Mouse (Mus musculus) heart, embryonic 12.5 days (tissue): ENCODE measurements around the gene Cyp26c1. TPM values are rescaled to one million over a fixed set of nuclear protein-coding genes. Genes with fewer than 3 reads are reported as not detected.

Experiments used
- ATAC-seq: fragments of 200-750 bp; cut with Nextera tagmentation; 2 replicates; pipeline ENCODE4 v1.8.0; 2017; ENCODE audit warnings: moderate TSS enrichment, moderate library complexity; ENCODE audit not compliant: insufficient number of reproducible peaks, low FRiP score
- H3K27ac ChIP-seq: fragments of 300-500 bp; sonication (generic); 2 replicates; pipeline ENCODE4 v1.5.1; 2016; ENCODE audit warnings: mild to moderate bottlenecking, moderate library complexity; ENCODE audit not compliant: poor library complexity, severe bottlenecking
- H3K27me3 ChIP-seq: fragments of 300-500 bp; sonication (generic); replicated peaks from 2 replicates; pipeline ENCODE4 v1.6.1; 2016; ENCODE audit warnings: mild to moderate bottlenecking, moderate library complexity
- H3K36me3 ChIP-seq: fragments of 300-500 bp; sonication (generic); 2 replicates; pipeline ENCODE4 v1.6.1; 2016; ENCODE audit warnings: mild to moderate bottlenecking, moderate library complexity
- H3K4me1 ChIP-seq: fragments of 300-500 bp; sonication (generic); replicated peaks from 2 replicates; pipeline ENCODE4 v1.6.1; 2016; ENCODE audit warnings: mild to moderate bottlenecking
- H3K4me2 ChIP-seq: fragments of 300-500 bp; sonication (generic); 2 replicates; pipeline ENCODE4 v1.6.1; 2016; ENCODE audit warnings: mild to moderate bottlenecking, moderate library complexity
- H3K4me3 ChIP-seq: fragments of 300-500 bp; sonication (generic); 2 replicates; pipeline ENCODE4 v1.5.1; 2016; ENCODE audit warnings: mild to moderate bottlenecking
- H3K9ac ChIP-seq: fragments of 300-500 bp; sonication (generic); 2 replicates; pipeline ENCODE4 v1.6.1; 2016; ENCODE audit warnings: mild to moderate bottlenecking, moderate library complexity
- H3K9me3 ChIP-seq: fragments of 300-500 bp; sonication (generic); replicated peaks from 2 replicates; pipeline ENCODE4 v1.6.1; 2016; ENCODE audit warnings: mild to moderate bottlenecking, moderate library complexity
- WGBS: fragments of 180-500 bp; shearing (Covaris S2); methylation state at CpG from one replicate; pipeline ENCODE4 v1.1.7; 2016; 5-methylcytosine and 5-hydroxymethylcytosine counted together
- polyA plus RNA-seq: library from polyadenylated mRNA; unstranded; fragments of >200 nt; fragmentation: Nextera tagmentation; extraction: Ambion mirVana; gene quantifications from 2 replicates; pipeline ENCODE4 v1.2.1, GENCODE M21; 2016

Cyp26c1 gene
- polyA plus RNA-seq, 1 experiment from 2014 or later, result not detected

GRCm38 (mm10) chr19:37686941-37687850 lies 1.8 kb downstream of the Cyp26c1 start:
- H3K27me3 ChIP-seq, result peaks cover 97% of the 10 kb centered on the region
- no peak overlapping the region for H3K9ac ChIP-seq
- no peaks in the 10 kb centered on the region for H3K9me3 ChIP-seq
- peak overlapping the region; percentile 46 for H3K4me2 ChIP-seq
- no peak for ATAC-seq
- H3K4me3 ChIP-seq, result peak overlapping the region; percentile 23
- WGBS, result 5% methylated on average over 62 of the region's 62 CpGs
- no peak overlapping the region for H3K27ac ChIP-seq
- peaks cover 23% of the 10 kb centered on the region for H3K4me1 ChIP-seq
- no peaks in the 10 kb centered on the region for H3K36me3 ChIP-seq

GRCm38 (mm10) chr19:37689478-37689877 lies 4.1 kb downstream of the Cyp26c1 start:
- peaks cover 30% of the 10 kb centered on the region for H3K4me1 ChIP-seq
- WGBS, result 57% methylated on average over 5 of the region's 5 CpGs
- no peak overlapping the region for H3K27ac ChIP-seq
- no peak overlapping the region for H3K9ac ChIP-seq
- no peak overlapping the region for H3K4me2 ChIP-seq
- no peaks in the 10 kb centered on the region for H3K36me3 ChIP-seq
- ATAC-seq, result no peak
- H3K4me3 ChIP-seq, result no peak overlapping the region
- H3K9me3 ChIP-seq, result no peaks in the 10 kb centered on the region
- H3K27me3 ChIP-seq, result peaks cover 100% of the 10 kb centered on the region

GRCm38 (mm10) chr19:37690716-37691115 lies 5.3 kb downstream of the Cyp26c1 start:
- H3K27me3 ChIP-seq, result peaks cover 100% of the 10 kb centered on the region
- H3K4me3 ChIP-seq, result peak overlapping the region; percentile 13; the same call in 1 of the 2 replicates
- no peak overlapping the region for H3K27ac ChIP-seq
- H3K9ac ChIP-seq, result no peak overlapping the region
- no peak for ATAC-seq
- peak overlapping the region; percentile 45 for H3K4me2 ChIP-seq
- H3K4me1 ChIP-seq, result peaks cover 24% of the 10 kb centered on the region
- 10% methylated on average over 29 of the region's 29 CpGs for WGBS
- no peaks in the 10 kb centered on the region for H3K36me3 ChIP-seq
- H3K9me3 ChIP-seq, result no peaks in the 10 kb centered on the region

GRCm38 (mm10) chr19:37692879-37693278 lies 7.5 kb downstream of the Cyp26c1 start:
- H3K27me3 ChIP-seq, result peaks cover 100% of the 10 kb centered on the region
- no peaks in the 10 kb centered on the region for H3K9me3 ChIP-seq
- peaks cover 35% of the 10 kb centered on the region for H3K4me1 ChIP-seq
- H3K9ac ChIP-seq, result 0 out of 2 replicates have a peak overlapping the region, but pooled peaks have one; percentile 44
- no peaks in the 10 kb centered on the region for H3K36me3 ChIP-seq
- peak overlapping the region; percentile 72 for H3K4me2 ChIP-seq
- WGBS, result 2% methylated on average over 40 of the region's 40 CpGs
- H3K27ac ChIP-seq, result no peak overlapping the region
- peak overlapping the region; percentile 42 for H3K4me3 ChIP-seq
- ATAC-seq, result no peak

- 52% methylated on average over 13 of the region's 13 CpGs for WGBS
- Histone ChIP-seq H3K27ac (no peak overlapping the region), H3K27me3 (peaks cover 100% of the 10 kb centered on the region), H3K4me3 (no peak overlapping the region), H3K36me3 (no peaks in the 10 kb centered on the region), H3K9me3 (no peaks in the 10 kb centered on the region), H3K4me1 (peaks cover 47% of the 10 kb centered on the region), H3K9ac (no peak overlapping the region), H3K4me2 (no peak overlapping the region)
- no peak for ATAC-seq
Observed at GRCm38 (mm10) chr19:37695146-37695545, 9.8 kb downstream of the Cyp26c1 start.

GRCm38 (mm10) chr19:37695762-37696602 lies 10.6 kb downstream of the Cyp26c1 start:
- Histone ChIP-seq H3K27me3 (peaks cover 100% of the 10 kb centered on the region), H3K9ac (no peak overlapping the region), H3K4me2 (peak overlapping the region; percentile 88), H3K9me3 (no peaks in the 10 kb centered on the region), H3K4me3 (peak overlapping the region; percentile 49), H3K36me3 (no peaks in the 10 kb centered on the region), H3K27ac (no peak overlapping the region), H3K4me1 (peaks cover 44% of the 10 kb centered on the region)
- 3% methylated on average over 42 of the region's 42 CpGs for WGBS
- ATAC-seq, result no peak

GRCm38 (mm10) chr19:37696603-37697334 lies 11.4 kb downstream of the Cyp26c1 start:
- ATAC-seq, result no peak
- Histone ChIP-seq H3K4me2 (peak overlapping the region; percentile 88), H3K4me3 (peak overlapping the region; percentile 49), H3K27ac (no peak overlapping the region), H3K9me3 (no peaks in the 10 kb centered on the region), H3K4me1 (peaks cover 44% of the 10 kb centered on the region), H3K9ac (no peak overlapping the region), H3K27me3 (peaks cover 95% of the 10 kb centered on the region), H3K36me3 (no peaks in the 10 kb centered on the region)
- WGBS, result 2% methylated on average over 22 of the region's 22 CpGs

- WGBS, result under 1% methylated on average over 18 of the region's 18 CpGs
- no peak overlapping the region for H3K27ac ChIP-seq
- ATAC-seq, result no peak
- H3K9ac ChIP-seq, result no peak overlapping the region
- H3K4me2 ChIP-seq, result peak overlapping the region; percentile 88
- no peaks in the 10 kb centered on the region for H3K36me3 ChIP-seq
- H3K9me3 ChIP-seq, result no peaks in the 10 kb centered on the region
- H3K4me3 ChIP-seq, result peak overlapping the region; percentile 49
- peaks cover 95% of the 10 kb centered on the region for H3K27me3 ChIP-seq
- peaks cover 47% of the 10 kb centered on the region for H3K4me1 ChIP-seq
Observed at GRCm38 (mm10) chr19:37697335-37697636, 11.9 kb downstream of the Cyp26c1 start.

GRCm38 (mm10) chr19:37697651-37698272 lies 12.4 kb downstream of the Cyp26c1 start, which contains the start of gene Cyp26a1:
TSS of gene Cyp26a1 (plus strand) at chr19:37697798.
- Histone ChIP-seq H3K4me3 (peak within 1 kb of the TSS; percentile 49), H3K4me2 (peak within 1 kb of the TSS; percentile 88), H3K4me1 (peaks cover 47% of the 10 kb centered on the region), H3K9ac (no peak within 1 kb of the TSS; the same call in 1 of the 2 replicates), H3K27ac (no peak within 1 kb of the TSS), H3K9me3 (no peaks in the 10 kb centered on the region), H3K27me3 (peaks cover 95% of the 10 kb centered on the region), H3K36me3 (no peaks in the 10 kb centered on the region)
- no peak for ATAC-seq
- WGBS, result under 1% methylated on average over 51 of the region's 51 CpGs

GRCm38 (mm10) chr19:37698273-37699160 lies 13.1 kb downstream of the Cyp26c1 start:
- Histone ChIP-seq H3K27ac (no peak overlapping the region), H3K4me3 (peak overlapping the region; percentile 49), H3K9ac (no peak overlapping the region), H3K4me1 (peaks cover 40% of the 10 kb centered on the region), H3K4me2 (peak overlapping the region; percentile 88), H3K27me3 (peaks cover 95% of the 10 kb centered on the region), H3K36me3 (no peaks in the 10 kb centered on the region), H3K9me3 (no peaks in the 10 kb centered on the region)
- WGBS, result 1% methylated on average over 63 of the region's 63 CpGs
- no peak for ATAC-seq
